Mouse (Mus musculus) right cerebral cortex, postnatal 4 days (tissue): Measurements from ENCODE around the gene Dnase1.
"Not testable (repeated sequence)": the region's sequence is repeated elsewhere in the genome, so short reads cannot be mapped to it uniquely, and the experiment has no call there.

Experiments used
- DNase-seq: peaks from one replicate; pipeline ENCODE4 v3.0.0-alpha.2; 2022

The Dnase1 gene

DNA sequence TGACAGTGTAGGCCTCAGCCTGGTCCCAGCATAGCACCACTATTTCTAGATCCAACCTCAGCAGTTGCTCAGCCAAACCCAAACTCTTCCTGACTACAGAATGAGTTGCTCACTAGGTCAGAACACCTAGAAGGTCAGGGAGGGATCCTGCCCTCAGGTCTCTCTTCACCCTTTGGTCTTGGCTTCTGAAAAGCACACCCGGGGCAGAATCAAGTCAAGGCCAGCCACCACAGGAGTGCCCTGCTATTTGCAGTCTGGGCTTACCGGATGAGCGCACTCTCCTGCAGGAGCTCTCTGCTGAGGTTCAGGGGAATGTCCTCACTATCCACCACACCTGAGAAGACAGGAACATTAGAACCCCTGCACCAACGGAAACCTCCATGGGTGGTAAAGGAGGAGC is 15.9 kb downstream of the Dnase1 start:
- DNase-seq: no peak

DNA sequence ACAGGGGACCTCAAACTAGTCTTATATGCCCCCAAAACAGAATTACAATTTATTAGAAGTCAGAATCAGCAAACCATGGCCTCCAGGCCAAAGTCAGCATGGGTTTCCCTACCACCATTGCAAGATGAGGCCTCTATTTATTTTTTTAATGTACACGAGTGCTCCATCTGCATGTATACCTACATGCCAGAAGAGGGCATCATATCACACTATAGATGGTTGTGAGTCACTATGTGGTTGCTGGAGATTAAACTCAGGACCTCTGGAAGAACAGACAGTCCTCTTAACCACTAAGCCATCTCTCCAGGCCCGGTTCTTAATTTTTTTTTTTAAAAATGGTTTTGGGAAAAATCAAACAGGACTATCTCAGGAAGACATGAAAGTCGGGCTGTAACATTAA is 17.1 kb downstream of the Dnase1 start:
- DNase-seq: no peak

DNA sequence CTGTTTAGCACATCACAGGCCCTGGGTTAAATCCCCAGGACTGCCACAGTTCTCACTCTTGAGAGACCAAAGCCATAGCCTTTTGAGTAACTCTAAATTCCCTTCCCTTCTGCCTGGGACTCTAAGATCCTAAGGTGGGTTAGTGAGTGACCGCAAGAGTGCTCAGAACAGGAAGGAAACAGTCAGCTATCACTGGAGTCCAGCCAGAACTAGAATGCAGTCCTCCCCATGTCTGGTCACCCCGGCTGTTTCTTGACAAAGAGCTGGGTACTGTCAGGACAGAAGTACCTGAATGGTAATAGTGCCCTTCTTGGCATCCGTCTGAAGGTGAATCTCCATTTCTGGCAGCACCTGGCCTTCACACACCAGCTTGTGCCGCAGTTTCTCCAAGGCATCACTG is 28.2 kb downstream of the Dnase1 start:
- DNase-seq: no peak

DNA sequence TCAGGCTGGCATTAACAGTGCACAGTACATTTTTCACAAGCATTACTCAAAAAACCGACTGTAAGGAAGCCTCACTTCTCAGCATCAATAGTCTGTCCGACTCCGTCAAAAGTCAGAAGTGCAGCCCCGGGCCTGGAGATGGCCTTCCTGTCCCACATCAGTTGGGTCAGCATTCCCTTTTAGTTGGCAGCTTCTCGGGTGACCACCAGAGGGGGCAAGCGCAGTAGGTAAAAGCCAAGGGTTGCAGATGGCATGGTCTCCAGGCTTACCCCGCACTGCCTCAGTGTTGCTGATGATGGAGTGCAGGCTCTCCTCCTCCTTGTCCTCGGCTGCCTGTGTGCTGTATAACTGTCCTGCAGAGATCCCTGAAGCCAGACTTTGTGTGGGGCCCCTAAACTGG is 31.8 kb downstream of the Dnase1 start:
- peak; percentile 52 for DNase-seq

DNA sequence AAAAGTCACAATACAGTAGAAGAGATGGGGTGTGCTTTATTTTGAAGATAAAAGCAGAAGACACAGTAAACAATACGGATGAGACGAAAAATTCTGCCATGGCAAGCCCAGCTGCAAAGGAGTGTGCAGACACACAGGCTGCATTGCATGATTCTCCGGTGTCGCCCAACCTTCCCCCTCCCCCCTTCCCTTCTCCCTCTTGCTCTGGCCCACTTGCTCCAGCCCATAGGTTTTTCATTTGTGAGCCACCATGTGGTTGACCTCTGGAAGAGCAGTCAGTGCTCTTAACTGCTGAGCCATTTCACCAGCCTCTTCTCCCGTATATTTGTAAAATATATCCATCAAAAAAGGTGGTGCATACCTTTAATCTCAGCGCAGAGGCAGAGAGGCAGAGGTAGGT is 37.6 kb downstream of the Dnase1 start:
- no peak for DNase-seq

DNA sequence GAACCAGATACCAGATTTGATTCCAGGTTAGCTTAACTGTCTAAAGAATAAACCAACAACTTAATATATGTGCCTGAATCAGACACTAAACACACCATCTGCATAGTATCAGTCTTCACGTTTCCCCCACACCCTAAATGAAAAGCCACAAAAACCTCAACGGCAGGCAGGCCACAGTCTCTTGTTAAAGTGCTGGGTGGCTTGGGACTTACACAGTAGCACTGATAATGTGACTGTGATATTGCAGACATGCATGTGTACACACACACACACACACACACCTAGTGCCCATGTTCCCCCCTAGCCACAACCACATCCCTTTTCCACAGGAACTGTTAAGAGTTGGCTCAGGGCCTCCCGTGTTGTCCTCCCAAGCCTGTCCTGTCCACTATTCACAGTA is 38.1 kb downstream of the Dnase1 start:
- no peak for DNase-seq

DNA sequence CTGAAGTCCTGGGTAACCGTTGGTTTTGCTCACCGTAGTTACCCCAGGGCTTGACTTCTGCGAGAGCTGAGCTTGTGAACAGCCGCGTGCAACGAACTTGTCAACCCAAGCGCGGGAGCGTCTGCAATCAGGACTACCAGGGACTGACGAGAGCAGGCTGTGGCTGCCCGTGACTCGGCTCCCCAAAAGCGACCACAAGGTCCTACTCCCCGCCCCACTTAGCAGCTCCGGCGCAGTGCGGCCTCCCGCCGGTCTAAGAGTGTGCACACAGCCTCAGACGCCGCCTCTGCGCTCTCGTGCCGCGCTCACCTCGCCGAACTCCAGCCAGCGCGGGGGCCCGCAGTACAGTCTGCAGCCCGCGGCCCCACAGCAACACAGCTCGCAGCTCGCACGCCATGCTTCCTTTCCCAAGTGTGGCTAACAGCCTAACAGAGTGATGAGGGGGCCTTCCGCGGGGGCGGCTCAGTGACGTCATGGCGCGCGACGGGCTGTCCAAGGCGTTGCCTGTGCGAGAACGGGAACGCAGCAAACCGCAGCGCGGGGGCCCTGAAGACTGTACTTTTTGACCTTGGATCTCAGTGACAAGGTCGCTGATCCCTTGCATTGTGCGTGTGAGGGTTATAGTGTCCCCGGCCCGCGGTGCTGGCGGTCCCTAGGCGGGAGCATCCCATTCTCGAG is 40.8 kb downstream of the Dnase1 start, which contains the start of gene Trap1:
TSS of gene Trap1 (minus strand) at position 444 of the 678 bp plus-strand sequence.
- peak; percentile 95 for DNase-seq

DNA sequence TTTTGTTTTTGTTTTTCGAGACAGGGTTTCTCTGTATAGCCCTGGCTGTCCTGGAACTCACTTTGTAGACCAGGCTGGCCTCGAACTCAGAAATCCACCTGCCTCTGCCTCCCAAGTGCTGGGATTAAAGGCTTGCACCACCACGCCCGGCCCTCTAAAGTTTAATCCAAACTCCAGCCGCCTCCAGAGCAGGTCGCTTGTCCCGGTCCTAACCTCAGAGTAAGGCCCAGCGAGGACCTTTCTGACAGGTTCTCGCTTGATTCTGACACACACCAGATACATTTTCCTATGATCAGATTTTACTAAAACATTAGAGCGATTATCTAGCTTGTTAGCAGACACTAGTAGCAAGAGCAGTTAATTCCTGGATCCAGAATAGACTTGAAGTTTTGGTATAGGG is 41.6 kb downstream of the Dnase1 start:
- DNase-seq: not testable (repeated sequence)

DNA sequence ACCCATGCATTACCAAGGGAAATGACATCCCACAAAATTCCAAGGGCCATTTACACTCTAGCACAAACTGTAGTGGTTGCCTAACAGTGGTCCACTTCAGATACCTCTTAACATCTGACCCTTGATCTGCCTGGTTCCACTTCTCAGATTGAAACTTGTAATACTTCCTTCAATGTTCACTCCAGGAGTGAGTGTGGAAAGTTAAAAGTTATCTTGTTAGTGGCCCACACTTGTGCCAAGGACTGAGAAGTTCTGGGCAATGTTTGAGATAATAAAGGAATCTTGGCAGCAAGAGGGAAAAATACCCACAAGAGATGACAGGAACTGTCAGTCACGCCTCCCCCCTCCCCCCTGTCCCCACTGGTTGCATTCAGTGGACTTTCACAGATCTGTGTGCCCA is 42.9 kb downstream of the Dnase1 start:
- DNase-seq: no peak

DNA sequence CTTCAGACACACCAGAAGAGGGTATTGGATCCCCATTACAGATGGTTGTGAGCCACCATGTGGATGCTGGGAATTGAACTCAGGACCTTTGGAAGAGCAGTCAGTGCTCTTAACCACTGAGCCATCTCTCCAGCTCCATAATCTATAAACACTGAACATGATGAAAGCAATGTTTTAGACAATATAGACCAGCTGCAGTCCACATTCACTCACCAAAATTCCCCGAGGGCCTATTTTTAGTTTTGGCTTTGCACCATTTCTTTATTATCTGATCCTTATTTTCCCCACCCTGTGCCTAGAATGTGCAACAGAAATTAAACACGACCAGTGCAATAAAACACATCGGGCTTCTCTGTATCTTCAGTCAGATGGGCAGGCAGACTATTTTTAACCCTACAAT is 43.7 kb downstream of the Dnase1 start:
- not testable (repeated sequence) for DNase-seq

DNA sequence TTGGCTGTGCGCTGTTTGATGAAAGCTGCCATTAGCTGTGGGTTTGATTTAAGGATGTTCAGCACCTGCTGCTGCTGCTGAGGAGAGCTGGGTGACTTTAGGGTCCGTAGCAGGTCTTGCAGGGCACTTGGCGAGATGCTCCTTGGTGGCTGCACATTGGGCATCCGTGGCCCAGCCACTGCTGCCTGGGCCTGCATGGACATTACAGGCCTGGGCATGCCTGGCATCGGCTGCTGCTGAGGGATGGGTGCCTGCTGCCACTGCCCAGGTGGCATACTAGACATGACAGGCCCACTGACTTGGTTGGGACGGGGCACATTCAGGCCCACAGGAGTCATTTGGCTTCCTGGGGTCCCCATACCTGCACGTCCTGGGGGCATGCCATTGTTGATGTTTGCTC is 48.3 kb downstream of the Dnase1 start:
- DNase-seq: no peak

DNA sequence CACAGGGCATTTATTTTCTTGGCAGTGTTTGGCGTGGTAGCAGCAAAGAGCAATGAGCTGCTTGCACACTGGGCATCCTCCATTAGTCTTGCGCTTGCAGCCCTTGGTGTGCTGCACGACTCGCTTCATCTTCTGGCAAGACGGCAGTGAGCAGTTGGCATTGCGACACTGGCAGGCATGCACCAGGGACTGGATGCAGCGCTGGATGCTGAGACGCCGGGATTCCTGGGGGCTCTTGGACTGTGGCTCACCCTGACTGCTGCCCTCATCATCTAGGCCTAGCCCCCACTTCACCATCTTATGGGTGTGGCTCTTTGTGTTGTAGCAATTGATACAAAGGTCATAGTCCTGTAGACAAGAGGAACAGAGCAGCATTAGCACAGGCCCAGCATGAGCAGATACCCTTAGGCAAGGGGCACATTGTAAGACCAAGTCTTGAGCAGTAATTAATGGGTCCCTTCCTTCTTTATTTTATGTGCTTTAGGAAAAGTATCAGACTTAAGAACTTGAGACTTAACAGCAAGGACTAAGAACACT is 49.2 kb downstream of the Dnase1 start:
- no peak for DNase-seq

DNA sequence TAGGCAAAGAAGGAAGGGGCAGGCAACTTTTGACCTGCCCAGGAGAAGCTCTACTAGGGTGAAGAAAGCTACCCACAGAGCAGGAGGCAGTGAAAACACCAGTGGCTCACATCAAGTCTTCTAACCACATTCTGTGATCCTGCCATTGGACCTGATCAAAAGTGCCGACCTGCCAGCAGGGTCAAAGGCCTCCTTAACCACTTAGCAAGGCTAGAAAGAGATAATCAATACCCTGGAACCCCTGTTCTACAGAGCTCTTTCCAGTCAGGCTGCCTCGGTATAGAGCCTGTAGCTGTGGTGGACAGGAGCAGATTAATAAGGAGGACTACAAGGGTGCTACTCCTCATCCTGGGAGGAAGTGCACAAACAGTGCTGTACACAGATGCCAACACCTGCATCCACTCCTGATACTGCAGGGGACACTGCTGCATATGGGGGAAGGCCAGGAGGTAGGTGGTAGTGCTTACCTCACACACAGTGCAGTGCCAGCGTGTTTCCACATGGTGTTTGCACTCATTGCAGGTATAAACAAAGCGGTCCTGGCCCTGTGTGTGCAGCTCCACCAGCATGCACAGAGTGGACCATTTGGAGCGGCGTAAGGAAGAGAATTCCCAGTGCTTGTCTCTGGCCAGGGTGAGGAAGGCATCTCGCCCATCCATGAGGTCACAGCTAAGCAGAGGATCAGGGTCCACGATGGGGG is 50.6 kb downstream of the Dnase1 start:
- DNase-seq: no peak
